Mouse (Mus musculus): ENCODE results near the gene Kdelc2. TPM values are rescaled to one million over a fixed set of nuclear protein-coding genes. Genes with fewer than 3 reads are reported as not detected.
A peak's percentile ranks its signal among the peaks of the same experiment; 100 is the strongest.

Gene Kdelc2
- 12.1 and 12.4 TPM in 2 replicates for total RNA-seq (2021)
- long read RNA-seq, experiment 1, transcript Kdelc2-201 (8 exons, 3,642 nt), result major isoform, 7 of 13 reads
- long read RNA-seq, experiment 1, partial matches to known transcripts, result 5 of 13 reads
- long read RNA-seq, experiment 1, other reads (novel, unspliced or antisense), result 1 of 13 reads
- long read RNA-seq, experiment 2, partial matches to known transcripts, result 0 of 7 reads
- long read RNA-seq, experiment 2, other reads (novel, unspliced or antisense), result 4 of 7 reads

DNA sequence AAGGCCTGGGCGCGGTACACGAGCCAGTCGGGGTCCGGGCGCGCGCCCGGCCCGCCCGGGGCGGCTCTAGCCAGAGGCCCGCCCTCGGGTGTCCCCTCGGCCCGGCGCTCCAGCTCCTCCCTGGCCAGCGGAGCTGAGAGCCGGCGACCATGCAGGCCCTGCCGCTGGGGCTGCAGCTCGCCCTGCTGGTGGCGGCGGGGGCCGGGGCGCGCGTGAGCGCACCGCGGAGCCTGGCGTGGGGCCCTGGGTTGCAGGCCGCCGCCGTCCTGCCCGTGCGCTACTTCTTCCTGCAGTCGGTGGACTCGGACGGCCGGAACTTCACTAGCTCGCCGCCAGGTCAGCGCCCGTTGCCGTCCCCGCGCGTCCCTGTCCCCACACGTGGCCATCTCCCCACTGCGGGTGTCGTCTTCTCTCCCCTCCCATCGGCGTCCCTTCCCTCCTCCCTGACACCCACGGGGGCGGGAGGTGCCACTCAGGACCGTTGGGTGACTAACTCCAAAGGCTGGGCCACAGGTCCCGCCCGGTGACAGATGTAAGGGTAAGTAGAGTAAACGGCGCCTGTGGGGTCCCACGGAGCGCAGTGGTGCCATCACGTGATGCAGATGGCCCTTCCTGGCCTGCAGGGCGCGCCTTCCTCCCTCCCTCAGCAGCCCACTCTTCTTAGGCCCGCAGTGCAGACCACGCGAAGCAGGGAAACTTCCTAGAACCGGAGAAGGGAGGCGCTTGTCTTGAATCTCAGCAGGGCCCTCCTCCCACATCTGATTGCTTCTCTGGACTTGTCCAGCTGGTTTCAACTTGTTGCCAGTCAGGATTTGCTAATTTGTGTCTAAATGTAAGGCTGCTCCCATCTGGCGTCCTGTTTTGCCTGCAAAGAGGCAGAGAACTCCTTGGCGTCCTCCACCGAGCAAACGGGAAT lies at the start of gene Kdelc2:
Gene Kdelc2, plus strand, starts transcription at position 75 of the 916 bp plus-strand sequence.
- DNase-seq, result peak; percentile 84

DNA sequence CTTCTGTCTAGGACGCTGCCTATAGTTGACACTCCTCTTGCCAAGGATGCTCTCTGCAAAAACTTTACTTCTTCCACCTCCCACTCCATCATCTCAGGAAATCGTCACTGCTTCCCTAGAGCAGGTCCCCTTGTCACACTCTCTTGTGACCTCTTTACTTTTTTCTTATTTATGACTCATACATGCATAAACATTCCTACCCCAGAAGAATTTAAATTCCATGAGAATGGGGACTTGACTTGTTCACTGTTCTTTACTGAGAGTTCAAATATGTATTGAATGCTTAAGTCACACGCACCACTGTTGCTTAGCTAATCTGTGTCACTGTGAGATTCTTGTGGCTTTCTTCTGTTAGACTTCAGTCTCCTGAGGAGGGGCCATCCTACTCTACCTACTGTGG lies 48.7 kb upstream of the Kdelc2 start:
- no peak for DNase-seq

DNA sequence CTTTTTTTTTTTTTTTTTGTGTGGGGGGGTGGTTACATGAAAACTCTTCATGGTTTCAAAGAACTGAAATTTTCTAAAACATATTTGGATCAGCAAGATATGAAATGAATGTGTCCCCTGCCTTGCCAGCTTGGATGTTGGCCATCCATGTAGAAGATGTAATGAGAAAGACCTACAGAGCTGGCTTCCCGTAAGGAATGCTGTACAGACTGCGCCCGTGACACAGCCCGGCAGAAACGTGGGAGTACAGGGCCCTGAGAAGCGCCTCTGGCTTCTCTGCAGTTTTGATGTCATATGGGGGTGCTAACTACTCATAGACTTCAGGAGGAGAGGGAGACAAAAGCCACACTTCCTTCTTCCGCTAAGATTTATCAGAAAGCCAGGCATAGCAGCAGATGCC lies 44.2 kb upstream of the Kdelc2 start:
- DNase-seq, result no peak

DNA sequence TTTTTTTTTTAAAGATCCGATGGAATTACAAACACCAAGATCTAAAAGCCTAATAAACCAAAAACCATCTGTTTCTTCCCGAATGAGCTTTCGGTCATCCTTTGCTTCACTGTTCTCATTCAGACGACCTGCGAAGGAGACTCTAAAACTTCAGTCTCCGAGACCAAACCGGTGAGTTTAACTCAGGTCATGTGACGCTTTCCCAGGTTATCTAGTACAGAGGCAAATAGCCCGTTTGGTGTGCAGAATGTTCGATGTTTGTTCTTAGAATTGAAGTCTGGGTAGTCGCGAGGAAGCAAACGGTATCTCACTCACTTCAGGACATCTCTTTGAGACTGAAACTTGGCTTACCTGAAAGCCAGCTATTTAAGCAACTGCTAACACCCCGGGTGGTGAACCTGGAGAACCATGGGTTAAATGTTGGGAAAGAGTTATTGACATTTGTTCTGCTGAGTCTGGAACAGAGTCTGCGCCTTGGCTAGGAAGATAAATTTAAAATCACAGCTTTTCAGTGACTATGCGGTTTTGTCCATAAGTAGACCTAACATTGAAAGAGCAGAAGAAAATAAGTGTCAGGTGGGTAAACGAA lies 43.4 kb upstream of the Kdelc2 start:
- no peak for DNase-seq

DNA sequence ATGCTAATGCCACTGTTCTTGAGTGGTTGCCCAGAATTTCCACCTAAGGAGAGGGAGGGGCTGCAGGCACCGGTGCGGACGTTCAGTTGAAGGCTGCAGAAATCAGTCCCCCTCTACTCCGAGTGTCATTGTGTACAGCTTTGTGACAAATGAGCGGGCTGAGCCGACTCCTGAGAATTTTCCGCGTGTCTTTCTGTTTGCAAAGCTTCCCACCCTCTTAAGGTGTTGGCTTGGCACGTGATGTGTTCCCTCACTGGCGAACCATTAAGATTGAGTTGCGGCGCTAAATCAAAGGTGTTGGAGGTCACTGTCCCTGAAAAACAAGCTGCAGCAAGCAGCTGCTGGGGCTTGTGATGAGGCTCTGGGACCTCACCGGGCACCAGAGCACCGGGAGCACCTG lies 42.9 kb upstream of the Kdelc2 start:
- DNase-seq, result peak; percentile 6

DNA sequence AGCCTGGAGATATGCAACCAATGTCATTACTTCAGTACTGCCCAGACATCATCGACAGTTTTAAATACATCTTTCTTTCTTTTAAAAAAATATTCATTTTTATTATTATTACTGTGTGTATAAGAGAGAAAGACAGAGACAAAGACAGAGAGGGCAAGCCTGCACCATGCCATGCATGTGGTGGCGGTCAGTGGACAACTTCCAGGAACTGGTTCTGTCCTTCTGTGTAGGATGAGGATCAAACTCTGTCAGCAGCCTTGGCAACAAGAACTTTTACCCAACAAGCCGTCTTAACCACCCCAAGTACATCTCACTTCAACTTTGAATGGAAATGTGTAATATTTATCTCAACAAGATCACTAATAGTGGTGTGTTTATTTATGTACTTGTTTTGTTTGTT lies 41.8 kb upstream of the Kdelc2 start:
- no peak for DNase-seq

DNA sequence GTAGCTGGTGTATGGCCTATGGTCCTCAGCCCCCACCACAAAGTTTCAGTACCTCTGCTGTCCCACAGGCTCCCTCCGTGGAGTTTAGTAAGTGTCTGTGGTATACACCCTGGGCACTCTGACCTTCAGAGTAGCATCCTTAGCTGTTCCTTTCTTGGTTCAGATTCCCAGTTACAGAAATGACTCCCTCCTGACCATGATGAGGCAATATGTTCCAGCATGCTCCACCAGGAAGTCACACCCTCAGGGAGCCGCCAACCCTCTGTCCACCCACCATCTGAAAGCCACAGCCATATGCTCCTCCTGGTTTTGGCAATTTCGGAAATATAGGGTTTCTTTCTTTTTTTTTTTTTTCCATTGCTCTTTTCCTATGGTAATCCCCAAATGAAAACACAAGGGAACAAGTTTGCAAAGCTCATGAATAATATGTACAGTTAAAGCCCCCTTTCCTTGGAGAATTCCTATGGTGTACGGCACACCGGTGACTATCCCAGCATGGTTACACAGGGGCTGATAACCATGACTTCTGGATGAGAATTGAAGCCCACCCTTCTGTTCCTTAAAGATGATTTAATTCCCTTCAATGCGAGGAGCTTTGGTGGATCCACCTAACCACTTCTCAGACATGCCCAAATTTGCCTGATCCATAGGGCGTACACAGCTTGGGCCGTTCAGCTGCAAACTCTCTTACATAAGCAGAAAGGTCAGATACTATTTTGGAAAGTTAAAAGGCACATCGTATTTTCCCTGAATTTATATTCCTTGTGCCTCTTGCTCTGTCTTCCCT lies 39.0 kb upstream of the Kdelc2 start:
- no peak for DNase-seq

DNA sequence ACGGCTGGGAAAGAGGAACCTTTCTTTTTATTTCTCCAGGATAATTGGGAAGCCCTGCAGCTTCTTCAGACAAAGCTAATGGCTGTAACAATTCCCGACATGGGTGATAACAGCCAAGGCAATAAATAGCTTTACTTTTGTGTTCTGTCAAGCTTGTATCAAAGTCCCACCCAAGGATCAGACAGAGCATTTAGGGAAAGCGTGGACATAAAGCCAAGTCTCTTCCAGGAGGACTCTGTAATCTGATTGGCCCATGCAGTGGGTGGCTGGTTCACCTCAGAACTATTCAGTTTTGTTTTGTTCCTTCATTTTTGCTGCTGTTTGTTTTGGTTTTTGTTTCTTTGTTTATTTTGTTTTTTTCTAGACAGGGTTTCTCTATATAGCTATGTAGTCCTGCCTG lies 38.1 kb upstream of the Kdelc2 start:
- no peak for DNase-seq

DNA sequence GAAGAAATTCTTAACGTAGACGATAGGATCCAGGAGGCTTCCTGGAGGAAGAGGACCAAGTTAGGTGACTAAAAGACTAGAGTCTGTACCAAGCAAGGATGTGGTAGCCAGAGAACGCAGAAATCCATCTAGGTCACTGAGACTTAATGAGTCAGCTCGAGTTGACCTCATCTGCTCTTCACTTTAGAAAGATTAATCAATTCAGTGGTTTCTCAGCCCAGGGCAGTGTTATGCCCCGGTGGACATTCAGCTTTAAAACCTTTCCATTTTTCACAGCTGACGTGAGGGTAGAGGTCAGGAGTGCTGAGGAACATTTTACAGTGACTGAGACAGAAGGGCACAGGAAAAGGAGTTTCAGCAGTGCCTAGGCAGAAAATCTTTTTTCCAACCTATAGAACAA lies 37.4 kb upstream of the Kdelc2 start:
- no peak for DNase-seq

DNA sequence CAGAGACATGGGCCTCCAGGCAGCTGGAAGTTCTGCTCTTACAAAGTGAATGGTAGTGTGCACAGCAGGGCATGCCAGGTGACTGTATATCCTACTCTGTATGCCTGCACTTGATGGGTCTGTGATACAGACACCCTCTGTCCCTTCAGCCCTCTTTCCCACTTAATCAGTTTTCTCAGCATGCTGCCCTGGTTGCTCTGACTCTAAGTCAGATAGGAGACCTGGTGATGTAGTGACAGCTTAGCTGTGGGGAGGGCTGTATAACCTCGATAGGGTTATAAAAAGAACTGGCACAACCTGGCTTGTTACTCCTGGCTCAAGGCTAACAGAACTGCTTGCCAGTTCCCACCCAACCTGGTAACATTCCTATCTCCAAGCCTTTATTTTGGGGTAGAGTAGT lies 34.6 kb upstream of the Kdelc2 start:
- no peak for DNase-seq

DNA sequence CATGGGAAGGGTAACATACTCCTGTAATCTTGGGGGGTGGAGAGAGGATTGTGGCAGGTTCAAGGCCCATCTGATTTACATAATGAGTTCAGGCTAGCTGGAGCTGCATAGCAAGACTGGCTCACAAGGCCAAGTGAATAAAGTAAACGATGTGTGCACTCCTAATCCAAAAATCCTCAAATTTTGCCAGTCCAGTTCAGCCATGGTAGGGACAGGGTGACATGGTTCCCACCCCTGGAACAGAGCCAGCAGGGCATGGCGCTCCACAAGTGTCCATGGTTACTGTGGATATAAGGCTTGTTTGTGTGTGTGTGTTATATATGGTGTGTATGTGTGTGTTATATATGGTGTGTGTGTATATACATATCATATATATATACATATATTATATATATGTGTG lies 33.5 kb upstream of the Kdelc2 start:
- no peak for DNase-seq

DNA sequence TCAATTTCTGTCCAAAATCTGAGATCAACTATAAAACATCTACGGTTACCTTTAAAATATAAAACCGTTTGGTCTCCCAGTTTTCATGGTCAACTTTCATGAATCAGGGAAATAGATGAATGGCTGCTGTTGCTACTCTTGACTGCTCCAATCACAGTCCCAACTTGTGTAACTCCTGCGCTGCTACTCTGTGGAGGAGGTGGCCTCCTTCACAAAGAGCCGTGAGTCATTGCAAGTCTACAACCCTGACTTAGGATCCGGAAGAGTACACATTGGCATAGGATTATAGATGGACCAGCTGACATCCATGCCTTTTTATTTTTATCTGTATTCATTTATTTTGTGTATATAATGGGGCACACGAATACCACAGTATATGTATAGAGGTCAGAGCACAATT lies 31.9 kb upstream of the Kdelc2 start:
- DNase-seq, result no peak

DNA sequence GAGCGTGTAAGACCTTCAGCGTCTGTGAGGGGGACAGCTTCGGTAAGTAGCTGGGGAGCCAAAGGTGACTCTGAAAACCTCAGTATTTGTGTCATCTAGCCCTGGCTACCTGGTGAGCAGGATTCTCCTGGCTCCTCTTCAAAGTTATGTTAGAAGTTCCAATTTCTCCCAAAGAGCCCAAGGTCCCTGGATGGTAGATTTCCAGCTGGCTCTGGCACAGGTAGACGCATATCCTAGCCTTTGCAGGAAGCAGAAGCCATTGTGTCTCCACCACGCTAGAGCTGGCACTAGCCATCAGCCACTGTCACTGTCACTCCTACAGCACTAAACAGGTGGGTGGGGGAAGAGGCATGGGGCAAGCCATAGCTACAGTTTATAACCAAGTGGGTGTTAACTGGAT lies 30.7 kb upstream of the Kdelc2 start:
- DNase-seq, result no peak

DNA sequence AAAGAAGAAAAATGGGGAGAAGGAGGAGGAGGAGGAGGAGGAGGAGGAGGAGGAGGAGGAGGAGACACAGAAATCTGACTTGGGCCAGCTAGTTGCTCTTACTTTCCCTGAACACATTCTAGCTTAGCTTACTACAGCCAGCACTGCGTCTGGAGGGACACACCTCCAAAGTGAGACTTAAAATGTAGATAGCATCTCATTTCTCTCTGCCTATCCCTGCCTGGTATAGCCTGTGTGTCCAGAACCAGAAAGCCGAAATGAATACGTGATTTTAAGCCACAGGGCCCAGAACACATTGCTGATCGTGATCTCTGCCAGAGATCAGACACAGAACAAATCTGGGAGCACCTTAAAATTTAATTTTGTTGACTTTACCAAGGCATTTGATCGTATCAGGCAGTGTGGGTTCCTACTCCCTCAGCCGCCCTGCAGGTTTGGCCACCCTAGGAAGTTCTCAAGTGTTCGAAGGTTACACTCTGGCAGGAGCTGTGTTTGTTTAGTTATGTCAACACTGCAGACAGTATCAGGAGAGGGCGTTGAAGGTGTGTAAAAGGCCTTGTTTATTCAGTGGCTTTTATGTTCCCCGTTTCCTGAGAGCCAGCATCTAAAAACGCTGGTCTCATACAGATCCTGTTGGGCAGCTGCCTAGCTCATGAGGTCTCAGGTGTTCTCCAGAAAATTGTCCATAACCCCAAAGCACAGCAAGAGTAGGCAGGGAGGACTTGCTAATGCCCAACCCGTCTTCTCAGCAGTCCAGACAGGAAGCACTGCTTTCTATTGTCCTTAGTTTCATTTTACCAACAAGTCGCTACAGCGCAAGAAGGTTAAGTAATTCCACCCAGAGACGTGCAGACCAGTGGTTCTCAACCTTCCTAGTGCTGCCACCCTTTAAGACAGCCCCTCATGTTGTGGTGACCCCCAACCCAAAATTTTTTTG lies 27.3 kb upstream of the Kdelc2 start:
- DNase-seq, result no peak

DNA sequence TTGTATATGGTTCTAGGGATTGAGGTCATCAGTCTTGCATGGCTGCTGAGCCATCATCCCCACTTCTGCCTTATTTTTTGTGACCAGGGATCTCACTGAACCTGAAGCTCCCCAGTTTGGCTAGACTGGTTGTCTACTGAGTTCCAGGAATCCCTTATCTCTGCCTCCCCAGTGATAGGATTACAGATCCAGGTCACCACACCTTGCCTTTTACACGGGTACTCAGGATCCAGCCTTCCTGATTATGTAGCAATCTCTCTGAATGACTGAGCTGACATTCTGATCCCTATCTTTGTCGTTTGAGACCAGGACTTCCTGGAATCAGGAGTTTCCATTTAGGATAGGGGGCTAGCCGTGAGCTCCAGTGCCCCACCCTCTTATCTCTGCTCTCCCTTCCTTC lies 12.5 kb upstream of the Kdelc2 start:
- DNase-seq, result no peak

DNA sequence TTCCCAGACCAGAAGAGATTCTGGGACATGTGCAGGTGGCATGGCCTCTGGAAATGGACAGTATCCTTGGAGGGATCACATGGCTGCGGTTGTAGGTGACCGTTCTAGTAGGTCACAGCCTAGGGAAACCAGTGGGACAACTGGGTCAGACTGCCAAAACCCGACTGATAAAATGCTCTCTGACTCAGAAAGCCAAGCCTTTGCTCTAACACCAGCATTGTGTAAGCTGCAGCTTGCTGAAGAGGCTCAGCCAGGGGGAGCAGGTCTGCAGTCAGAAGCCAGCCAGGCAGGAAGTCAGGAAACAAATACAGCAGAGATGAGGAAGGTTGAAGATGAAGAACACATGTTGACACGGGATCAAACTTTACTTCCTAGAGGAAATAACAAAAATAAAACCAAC lies 7.9 kb upstream of the Kdelc2 start:
- DNase-seq, result peak; percentile 58

DNA sequence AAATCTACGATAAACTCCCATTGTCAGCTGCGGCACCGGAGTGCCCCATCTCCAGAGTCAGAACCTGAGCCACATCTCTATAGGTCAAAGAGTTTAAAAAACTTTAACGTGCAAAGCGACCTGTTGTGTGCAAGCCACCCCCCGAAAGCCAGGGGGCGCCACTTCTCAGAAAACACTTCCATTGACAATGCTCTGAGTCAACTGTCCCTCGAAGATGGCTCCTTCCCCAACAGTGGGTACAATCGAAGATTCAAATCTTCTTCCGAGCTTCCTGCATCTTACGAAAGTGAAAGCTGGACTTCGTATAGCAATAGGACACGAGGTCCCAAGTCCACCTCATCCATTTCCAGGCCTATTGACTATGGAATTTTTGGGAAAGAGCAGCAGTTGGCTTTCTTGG lies 7.0 kb upstream of the Kdelc2 start:
- peak; percentile 16 for DNase-seq

DNA sequence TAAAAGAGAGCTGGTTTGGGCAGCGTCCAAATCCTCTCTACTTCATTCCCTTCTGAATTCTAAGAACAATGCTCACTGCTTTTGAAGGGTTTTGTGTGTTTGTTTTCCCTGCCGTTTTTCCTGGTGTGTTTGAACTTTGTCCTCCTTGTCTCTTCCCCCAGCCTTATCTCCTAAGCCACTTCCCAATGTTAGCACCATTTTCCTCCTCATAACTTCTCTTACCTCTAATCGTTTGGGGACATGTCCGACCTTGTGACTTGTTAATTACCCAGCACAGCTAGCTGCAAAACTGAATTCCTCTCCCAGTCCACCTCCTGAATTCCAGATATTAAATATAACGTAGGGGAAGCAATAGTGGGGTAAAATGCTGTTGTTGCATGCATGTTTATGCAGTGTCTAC lies 6.2 kb upstream of the Kdelc2 start:
- DNase-seq, result no peak

DNA sequence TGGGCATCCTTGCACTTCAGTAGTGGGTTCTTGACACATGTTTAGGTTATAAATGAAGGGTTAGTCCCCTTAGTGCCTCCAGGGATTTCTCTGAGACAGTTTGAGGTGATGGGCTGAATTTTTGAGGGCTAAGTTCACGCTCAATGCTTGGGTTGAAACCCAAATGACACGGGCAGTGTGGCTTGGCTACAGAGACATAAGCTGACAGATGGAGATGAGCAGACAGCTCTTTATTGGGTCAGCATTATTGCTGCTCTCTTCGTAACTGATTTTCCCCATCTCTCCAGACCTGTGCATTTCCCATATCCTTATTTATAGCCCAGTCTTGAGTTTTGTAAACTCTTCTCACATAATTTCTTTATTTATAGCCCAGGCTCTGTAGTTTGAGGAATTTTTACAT lies 5.7 kb upstream of the Kdelc2 start:
- DNase-seq, result no peak

DNA sequence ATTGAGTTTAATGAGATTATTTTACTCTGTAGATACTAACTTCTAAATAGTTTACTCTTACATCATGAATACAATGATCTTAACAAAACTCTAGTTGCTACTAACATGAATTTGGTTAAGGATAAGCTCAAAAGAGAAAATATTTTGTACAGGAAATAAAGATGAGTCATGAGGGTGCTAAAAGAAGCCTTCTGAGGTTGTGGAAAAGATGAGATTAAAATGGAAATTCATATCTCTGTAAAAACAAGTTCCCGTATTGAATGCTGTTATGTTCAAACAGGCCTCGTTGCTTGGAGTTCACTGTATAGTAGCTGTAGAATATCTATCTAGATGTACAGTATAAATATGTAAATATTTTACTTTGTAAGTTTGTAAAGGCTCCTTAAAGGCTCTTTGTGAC lies 3.2 kb upstream of the Kdelc2 start:
- no peak for DNase-seq

DNA sequence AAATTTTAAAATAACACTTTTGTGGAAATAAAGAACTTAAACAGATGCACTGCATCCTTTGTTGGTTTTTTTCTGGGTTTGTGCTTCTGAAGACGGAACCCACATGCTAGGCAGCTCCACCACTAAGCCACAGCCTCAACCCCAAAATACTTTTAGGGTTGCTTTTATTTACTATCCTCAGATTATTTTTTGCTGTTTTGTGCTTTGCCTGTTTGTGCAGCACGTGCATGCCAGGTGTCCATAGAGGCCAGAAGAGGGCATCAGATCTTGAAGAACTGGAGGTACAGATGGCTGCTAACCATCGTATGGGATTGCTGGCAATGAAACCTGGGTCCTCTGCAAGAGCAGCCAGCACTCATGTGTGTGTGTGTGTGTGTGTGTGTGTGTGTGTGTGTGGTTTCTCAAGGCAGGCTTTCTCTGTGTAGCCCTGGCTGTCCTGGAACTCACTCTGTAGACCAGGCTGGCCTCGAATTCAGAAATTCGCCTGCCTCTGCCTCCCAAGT lies 2.7 kb upstream of the Kdelc2 start:
- DNase-seq, result no peak
